Mouse (Mus musculus) gastrocnemius, postnatal 14 days (tissue): ENCODE data around the gene Trim24. TPM values are rescaled to one million over a fixed set of nuclear protein-coding genes. Genes with fewer than 3 reads are reported as not detected.

Source experiments
- DNase-seq: peaks from one replicate; pipeline ENCODE4 v3.0.0; 2021; ENCODE audit warnings: mixed read lengths
- intact Hi-C: fragments of 180-260 bp; cut with DNase I; formaldehyde crosslinking; loops from one replicate; pipeline ENCODE4 v1.15.1; 2025; ENCODE audit warnings: low total_unique reads
- total RNA-seq, 2 experiments: library from RNA; stranded (reverse); gene quantifications; 2 replicates each; pipeline ENCODE4 v1.2.3; 2021

Gene Trim24
- total RNA-seq, 2 experiments from 2014 or later: 20.4 to 26.3 TPM

DNA sequence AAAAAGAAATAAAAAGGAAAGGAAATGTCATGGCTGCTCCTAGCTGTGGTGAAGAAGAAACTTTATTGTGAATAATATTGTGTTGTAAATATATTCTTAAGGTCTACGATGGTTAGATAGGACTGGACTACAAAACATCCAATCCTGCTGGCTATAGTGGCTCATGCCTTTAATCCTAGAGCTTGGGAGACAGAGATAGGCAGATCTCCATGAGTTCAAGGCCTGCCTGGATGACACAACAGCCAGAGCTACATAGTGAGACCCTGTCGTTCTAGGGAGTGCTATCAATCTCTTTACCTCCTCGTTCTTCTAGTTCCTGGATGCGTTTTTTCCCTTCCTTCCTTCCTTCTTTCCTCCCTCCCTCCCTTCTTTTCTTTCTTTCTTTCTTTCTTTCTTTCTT is 12.5 kb upstream of the Trim24 start:
- DNase-seq: no peak
- intact Hi-C loops: no loop called here

GRCm38 (mm10) chr6:37862893-37863292 is 7.7 kb upstream of the Trim24 start:
- DNase-seq: no peak
- intact Hi-C loops: loop anchor here (10.0 kb wide), 1 partner anchor 118 kb away; no protein-coding TSS in a partner anchor

- no peak for DNase-seq
- intact Hi-C loops: loop anchor here (2.0 to 10.0 kb wide), 2 partner anchors 55 to 119 kb away; no protein-coding TSS in a partner anchor
Observed at GRCm38 (mm10) chr6:37863961-37864730, 6.5 kb upstream of the Trim24 start.

DNA sequence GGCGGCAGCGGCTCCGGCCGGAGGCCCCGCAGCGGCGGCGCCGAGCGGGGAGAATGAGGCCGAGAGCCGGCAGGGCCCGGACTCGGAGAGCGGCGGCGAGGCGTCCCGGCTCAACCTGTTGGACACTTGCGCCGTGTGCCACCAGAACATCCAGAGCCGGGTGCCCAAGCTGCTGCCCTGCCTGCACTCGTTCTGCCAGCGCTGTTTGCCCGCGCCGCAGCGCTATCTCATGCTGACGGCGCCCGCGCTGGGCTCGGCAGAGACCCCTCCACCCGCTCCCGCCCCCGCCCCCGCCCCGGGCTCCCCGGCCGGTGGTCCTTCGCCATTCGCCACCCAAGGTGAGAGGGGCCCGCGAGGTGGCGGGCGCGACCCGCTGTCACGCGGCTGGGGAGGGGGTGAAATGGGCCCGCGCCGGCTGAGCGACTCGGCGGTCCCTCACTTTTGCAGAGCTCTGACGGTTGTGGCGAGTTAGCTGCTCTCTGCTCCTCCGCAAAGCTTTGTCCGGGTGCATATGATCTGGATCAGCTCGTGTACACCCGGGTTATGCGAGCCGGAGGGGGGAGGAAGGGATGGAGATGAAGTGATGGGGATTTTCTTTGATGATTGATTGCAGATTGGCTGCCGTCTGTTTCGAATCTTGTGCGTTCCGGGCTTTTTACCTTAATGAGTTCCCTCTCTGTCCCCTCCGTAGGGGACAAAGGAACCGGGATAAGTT is 683 bp downstream of the Trim24 start:
- DNase-seq: peak; percentile 44
- intact Hi-C loops: no loop called here

DNA sequence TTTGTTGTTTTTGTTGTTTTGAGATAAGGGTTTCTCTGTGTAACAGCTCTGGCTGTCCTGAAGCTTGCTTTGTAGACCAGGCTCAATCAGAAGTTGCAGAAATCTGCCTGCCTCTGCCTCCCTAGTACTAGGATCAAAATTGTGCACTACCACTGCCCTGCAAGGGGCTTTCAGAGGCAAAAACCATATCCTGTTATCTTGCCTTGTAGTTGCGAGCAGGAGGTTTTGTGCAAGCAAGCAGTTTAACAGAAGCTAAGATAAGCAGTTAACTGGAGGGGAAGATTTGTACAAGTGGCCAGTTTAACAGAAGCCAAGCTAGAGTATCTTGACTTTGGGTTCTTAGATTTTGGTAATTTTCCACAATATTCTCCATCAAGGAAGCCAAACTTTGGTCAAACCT is 2.2 kb downstream of the Trim24 start:
- intact Hi-C loops: no loop called here
- DNase-seq: no peak

DNA sequence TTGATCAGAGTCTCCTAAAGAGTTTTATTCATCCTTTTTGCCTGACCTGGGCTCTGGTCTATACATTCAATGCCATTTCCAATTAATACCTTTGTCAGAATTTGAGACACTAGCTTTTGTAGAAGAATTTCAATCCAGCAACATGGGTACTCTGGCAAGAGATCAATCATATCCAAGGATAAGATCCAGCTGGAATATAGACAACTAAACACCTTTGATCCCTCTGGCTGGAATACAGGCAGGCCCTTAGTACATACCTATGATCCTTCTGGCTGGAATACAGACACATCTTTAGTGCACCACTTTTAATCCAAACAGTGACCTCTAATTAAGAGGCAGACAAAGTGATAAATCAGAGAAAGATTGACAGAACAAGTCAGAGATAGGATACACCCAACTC is 3.1 kb downstream of the Trim24 start:
- intact Hi-C loops: no loop called here

GRCm38 (mm10) chr6:37878206-37878605 is 7.6 kb downstream of the Trim24 start:
- intact Hi-C loops: no loop called here
- no peak for DNase-seq

More for the DNA sequence above, 3.1 kb downstream of the Trim24 start:
- DNase-seq: no peak

- DNase-seq: no peak
- intact Hi-C loops: no loop called here
Observed at GRCm38 (mm10) chr6:37880586-37880985, 10.0 kb downstream of the Trim24 start.

DNA sequence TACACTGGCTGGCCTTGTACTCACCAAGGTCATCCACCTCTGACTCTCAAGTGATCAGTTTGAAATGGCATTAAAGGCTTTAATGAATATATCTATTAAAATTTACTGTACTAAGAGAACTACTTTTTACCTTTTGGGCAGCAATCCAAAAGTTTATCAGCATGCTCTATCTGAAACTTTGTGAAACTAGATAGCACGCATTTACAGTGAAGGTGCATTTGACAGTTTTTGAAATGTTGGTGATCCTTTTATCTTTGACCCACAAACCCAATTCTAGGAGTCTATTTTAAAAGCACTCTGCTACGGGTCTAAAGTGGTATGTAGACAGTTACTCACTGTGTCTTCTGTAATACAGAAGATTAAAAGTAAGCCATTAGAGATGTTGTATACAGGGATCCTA is 23.0 kb downstream of the Trim24 start:
- DNase-seq: no peak
- intact Hi-C loops: no loop called here

DNA sequence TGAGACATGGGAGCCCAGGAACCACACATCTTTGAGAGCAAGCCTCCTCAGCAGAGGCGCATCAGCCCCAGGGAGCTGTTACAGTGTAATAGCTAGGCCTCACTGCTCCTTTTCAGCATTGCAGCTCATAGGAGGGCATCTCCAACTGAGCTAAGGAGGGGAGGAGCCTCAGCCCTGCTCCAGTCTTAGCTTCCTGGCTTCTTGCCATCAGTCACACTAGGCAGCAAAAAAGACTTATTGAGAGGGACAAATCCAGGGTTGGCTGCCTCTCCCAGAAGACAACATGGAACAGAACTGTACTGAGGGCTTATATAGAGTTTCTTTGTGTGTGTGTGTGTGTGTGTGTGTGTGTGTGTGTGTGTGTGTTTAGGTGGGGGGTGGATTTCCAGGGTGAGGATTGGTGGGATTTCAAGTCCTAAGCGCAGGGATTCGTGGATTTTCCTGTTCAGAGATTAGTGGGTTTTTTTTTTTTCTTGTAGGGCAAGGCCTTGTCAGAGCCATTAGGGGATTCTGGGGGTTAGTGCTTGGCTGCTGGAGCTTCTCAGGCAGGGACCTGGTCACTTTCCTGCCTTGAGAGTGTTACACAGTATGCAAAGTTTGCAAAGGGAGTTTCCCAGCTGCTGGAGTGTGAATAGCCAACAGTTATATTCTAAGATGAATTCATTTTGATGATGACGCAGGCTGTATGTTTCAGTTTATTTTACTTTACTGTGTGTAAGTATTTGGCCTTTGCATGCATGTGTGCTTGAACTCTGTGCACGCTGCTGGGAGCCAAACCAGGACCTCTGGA is 25.2 kb downstream of the Trim24 start:
- peak; percentile 14 for DNase-seq
- intact Hi-C loops: no loop called here

DNA sequence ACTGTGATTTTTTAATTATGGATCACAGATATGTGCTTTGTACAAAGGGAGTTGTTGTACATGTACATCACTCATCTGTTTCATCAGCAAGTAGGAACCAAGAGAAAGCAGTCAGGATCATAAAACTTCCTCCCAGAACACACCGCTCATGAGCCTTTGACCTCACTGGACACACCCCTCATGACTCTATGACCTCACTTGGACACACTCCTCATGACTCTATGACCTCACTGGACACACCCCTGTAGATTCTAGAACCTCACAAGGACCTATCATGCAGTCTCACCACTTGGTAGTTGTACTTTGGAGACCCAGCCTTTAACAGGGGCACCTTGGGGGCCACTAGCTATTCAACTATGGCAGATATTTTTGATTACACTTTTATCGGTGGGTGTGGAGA is 29.6 kb downstream of the Trim24 start:
- no peak for DNase-seq

DNA sequence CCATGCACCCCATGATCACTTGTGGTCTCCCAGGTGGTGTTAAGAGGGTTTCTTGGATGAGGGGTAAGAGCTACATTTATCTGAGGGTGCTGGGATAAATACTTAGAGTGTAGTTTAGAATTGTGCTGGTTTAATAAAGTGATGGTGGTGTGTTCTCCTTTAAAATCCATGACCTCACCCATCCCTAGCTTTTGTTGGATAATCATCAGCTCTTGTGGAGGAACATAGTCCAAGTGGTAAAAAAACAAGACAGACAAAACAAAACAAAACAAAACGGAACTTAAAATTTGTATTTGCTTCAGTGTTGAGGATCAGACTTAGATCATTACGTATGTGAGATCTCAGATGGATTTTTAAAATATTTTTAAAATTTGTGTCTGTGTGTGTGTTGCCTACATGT is 31.2 kb downstream of the Trim24 start:
- intact Hi-C loops: no loop called here
- DNase-seq: no peak

More for the DNA sequence above, 29.6 kb downstream of the Trim24 start:
- intact Hi-C loops: no loop called here

GRCm38 (mm10) chr6:37903810-37904209 is 33.2 kb downstream of the Trim24 start:
- DNase-seq: no peak
- intact Hi-C loops: no loop called here

DNA sequence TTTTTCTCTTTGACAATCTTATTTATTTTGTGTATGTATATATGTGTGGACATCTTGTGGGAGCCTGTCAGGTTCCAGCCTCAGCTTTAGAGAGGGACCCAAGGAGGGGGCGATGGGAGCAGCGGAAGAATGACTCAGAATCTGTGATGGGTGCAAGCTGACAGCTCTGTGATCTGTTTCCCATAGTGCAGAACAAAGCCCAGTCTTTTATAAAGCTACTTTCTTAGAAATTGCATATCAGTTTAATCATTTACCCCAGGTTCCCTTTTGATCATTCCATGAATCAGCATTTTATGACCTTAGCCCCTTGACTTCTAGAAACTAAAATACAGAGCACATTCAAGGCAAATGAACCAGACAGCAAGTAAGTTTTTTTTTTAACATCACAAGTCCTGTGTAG is 42.9 kb downstream of the Trim24 start:
- no peak for DNase-seq
- intact Hi-C loops: no loop called here

GRCm38 (mm10) chr6:37925104-37925503 is 54.5 kb downstream of the Trim24 start:
- intact Hi-C loops: no loop called here
- no peak for DNase-seq

DNA sequence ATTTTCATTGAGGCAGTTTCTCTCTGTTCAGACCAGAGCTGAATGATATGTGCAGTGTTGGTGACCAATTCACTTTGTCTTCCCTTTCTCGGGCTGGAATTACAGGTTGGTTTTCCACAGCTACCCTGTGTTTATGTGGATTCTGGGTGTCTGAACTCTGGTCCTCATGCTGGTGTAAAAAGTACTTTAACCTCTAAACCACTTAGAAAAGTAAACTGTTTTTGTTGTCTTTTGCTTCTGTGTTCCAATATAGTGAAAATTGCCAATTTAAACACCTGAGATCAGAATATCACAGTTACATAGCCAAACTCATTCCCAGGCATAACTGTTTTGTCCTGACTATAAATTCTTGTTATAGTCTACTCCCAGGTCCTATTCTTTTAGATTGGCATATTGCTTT is 56.1 kb downstream of the Trim24 start:
- DNase-seq: no peak
- intact Hi-C loops: no loop called here

DNA sequence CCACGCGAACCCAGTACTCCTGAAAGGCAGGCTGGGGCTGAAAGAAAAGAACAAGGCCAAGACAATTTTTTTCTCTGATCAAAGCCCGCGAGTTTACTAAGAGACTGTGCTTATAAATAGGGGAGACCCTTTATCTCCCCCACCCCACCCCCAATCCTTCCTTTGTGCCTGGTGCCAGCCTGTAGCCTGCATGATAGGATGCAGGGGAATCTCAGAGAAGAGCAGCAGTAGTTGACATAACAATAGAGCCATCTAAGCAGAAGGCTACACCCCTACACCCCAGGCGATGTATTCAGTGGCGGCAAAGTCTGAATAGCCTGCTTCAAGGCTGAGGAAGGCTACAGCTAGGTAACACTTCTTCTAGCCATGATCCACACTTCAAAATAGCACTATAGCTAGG is 65.9 kb downstream of the Trim24 start:
- intact Hi-C loops: no loop called here
- no peak for DNase-seq

DNA sequence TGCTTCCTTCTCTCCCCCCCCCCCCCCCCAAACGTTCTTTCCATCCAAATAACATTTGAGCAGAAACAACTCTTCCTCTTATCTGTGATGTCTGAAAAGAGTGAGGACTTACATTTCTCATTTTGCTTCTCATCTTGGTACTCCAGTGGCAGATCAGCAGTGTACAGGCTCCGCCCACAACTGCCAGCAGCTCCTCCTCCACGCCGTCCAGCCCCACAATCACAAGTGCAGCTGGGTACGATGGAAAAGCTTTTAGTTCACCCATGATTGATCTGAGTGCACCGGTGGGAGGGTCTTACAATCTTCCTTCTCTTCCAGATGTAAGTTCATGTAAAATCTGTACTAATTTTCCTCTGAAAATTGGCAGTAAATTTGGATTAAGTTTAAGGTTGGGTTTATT is 80.7 kb downstream of the Trim24 start:
- intact Hi-C loops: no loop called here
- no peak for DNase-seq

- intact Hi-C loops: no loop called here
Observed at GRCm38 (mm10) chr6:37967386-37967785, 96.8 kb downstream of the Trim24 start.

GRCm38 (mm10) chr6:38007459-38007858 is 136.8 kb downstream of the Trim24 start:
- intact Hi-C loops: no loop called here

More at GRCm38 (mm10) chr6:37967386-37967785, 96.8 kb downstream of the Trim24 start:
- no peak for DNase-seq

More at GRCm38 (mm10) chr6:38007459-38007858, 136.8 kb downstream of the Trim24 start:
- peak; percentile 25 for DNase-seq
